Mouse (Mus musculus) layer of hippocampus, adult 9-10 months (tissue): ENCODE results near the gene Gm17349.
"Not testable (repeated sequence)": the region's sequence is repeated elsewhere in the genome, so short reads cannot be mapped to it uniquely, and the experiment has no call there.

ENCODE experiments used
- DNase-seq: peaks from one replicate; pipeline ENCODE4 v3.0.0; 2022; ENCODE audit warnings: low spot score

Gene Gm17349

GRCm38 (mm10) chr15:99705440-99706048, at the start of gene Gm17349:
Gene Gm17349, minus strand, starts transcription at chr15:99705490.
- DNase-seq, result no peak

DNA sequence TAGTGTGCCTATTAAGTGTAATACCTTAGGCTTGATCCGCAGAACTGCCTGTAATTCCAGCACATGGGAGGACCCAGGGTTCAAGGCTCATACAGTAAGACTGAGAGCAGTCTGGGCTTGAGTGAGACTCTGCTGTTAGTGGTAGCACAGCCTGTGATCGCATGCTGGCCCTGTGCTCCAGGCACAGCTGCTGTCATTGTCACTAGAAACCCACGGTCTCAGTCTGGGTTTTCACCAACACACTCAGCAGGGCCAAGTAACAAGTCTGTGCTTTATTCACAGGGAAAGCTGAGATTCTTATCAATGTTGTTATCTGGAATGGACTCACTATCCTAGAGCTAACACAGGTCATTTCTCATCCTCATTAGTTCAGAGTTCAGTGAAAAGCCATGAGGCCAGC, 48.9 kb upstream of the Gm17349 start:
- DNase-seq, result no peak

DNA sequence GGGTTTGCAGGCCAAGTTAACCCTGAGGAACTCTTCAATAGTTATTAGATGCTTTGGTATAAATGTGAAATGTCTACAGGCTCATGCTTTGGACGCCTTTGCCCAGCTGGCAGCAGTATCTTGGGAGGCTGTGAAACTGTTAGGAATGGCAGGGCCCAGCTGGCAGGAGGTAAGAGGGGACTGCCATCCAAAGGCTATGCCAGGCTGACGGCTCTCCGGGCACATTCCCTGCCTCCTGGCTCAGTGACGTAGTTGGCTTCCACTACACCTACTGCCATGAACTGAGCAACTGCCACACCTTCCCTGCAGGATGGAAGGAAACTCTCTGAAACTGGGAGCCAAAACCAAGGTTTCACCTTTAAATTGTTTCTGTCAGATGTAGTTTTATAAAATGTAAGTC, 34.9 kb upstream of the Gm17349 start:
- DNase-seq, result no peak

DNA sequence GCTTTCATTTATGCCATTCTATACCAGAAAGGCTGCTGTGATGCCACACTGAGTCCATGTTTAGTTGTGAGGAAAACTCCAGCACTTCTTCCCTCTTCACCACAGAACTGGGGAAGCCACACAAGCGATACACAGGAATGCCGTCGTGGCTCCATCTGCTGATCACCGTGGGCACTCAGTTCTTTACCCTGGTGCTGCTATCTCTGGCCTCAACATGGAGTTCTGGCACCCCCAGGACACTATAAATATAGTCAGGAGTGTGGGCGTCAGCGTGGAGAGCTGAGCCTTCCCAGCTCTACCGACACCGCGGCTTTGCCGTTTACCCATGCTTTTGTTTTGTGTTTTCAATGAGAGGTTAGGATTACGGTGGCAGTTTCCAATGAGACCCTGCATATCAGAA, 31.4 kb upstream of the Gm17349 start:
- DNase-seq, result no peak

- DNase-seq, result peak; percentile 100
These were observed 30.3 kb upstream of the Gm17349 start for GRCm38 (mm10) chr15:99735631-99736030.

- DNase-seq, result no peak
These were observed 27.9 kb upstream of the Gm17349 start for GRCm38 (mm10) chr15:99733186-99733585.

DNA sequence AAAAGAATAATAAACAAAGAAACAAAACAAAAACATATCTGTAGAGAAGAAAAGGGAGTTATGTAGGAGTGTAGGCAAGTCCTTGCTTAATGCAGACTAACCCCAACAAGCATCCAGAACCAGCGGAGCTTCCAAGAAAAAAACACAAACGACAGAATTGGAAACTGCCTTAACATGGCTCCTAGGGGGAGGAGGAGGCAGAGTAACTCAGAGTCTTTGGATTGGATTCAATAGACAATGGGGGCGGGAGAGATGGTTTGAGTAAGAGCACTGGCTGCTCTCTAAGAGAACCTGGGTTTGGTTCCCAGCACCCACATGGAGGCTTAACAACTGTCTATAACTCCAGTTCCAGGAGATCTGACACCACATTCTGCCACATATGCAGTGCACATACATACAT, 26.4 kb upstream of the Gm17349 start:
- DNase-seq, result no peak

- no peak for DNase-seq
These were observed 25.9 kb upstream of the Gm17349 start for GRCm38 (mm10) chr15:99731167-99731566.

- no peak for DNase-seq
These were observed 23.9 kb upstream of the Gm17349 start for GRCm38 (mm10) chr15:99729056-99729783.

- DNase-seq, result no peak
These were observed 22.9 kb upstream of the Gm17349 start for GRCm38 (mm10) chr15:99728211-99728610.

DNA sequence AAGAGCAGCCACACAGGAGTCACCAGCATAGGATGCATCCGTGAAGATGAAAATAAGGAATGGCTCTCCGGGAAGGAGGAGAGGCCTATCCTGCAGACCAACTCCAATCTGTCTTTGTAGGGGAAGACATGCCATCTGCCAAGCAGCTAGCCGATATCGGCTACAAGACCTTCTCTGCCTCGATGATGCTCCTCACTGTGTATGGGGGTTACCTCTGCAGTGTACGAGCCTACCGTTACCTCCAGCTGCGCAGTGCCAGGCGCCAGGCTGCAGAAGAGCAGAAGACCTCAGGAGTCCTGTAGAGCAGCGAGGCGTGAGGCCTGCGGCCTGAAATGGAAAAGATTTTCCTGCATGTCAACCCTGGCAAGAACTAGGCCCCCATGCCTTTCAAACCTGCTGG, 22.2 kb upstream of the Gm17349 start:
- no peak for DNase-seq

DNA sequence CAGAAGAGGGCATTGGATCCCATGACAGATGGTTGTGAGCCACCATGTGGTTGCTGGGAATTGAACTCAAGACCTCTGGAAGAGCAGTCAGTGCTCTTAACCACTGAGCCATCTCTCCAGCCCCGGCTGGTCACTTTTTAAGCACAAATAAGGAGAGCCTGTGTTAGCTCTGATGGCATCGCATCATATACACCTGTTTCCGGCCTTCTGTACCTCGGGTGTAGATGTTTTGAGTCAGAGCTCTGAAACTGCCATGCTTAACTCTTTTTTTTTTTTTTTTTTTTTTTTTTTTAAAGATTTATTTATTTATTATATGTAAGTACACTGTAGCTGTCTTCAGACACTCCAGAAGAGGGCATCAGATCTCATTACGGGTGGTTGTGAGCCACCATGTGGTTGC, 21.7 kb upstream of the Gm17349 start:
- not testable (repeated sequence) for DNase-seq

DNA sequence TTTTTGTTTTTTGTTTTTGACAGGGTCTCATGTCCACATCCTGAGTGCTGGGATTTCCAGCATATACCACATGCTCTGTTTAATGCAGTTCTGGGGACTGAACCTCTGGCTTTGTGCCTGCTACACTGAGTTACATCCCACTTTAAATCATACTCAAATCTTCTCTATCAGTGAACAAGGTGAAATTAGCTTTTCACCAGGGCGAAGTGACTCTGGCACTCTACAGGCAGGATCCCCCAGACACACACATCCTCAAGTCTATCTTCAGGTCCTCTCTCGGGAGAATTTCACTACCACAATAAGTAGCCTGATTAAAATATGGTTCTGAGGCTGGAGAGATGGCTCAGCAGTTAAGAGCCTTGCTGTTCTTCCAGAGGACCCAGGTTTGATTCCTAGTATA, 21.3 kb upstream of the Gm17349 start:
- DNase-seq, result no peak

- peak; percentile 98 for DNase-seq
These were observed 20.3 kb upstream of the Gm17349 start, which contains the start of gene Cox14 for GRCm38 (mm10) chr15:99725341-99726155. Gene Cox14, plus strand, starts transcription at chr15:99725618.

DNA sequence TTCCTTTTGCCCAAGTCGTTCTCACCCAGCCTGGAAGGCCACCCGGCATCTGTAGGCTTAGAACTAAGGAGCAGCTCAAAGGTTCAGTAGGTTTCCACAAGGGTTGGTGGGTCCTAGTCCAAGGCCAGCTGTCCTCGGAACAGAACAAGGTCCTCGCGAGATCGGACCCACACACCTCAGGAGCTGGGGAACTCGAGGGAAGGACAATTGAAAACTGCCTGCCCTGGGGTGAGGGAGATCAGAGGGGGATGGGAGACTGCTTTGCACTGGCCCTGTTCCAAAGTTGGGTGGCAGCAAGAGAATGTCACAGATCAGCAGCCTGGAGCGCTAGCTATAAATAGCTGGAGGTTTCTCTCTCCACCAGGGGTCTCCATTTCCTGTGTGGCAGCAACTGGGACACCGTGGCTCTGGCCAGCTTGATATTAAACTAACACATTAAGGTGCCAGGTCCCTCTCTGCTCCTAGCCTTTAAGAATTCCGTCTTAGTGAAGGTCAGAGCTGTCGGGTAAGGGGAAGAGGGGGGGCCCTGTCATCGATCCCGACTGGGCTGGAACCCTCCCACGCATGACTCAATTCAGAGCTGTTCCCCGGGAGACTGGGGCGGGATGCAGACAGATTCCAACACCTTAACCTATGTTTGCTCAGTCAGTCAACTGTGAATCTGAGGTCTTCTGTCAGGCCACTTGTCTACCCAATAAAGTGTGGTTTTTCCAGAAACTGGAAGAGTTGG, 19.2 kb upstream of the Gm17349 start:
- DNase-seq, result no peak

- no peak for DNase-seq
These were observed 18.4 kb upstream of the Gm17349 start for GRCm38 (mm10) chr15:99723515-99724291.

DNA sequence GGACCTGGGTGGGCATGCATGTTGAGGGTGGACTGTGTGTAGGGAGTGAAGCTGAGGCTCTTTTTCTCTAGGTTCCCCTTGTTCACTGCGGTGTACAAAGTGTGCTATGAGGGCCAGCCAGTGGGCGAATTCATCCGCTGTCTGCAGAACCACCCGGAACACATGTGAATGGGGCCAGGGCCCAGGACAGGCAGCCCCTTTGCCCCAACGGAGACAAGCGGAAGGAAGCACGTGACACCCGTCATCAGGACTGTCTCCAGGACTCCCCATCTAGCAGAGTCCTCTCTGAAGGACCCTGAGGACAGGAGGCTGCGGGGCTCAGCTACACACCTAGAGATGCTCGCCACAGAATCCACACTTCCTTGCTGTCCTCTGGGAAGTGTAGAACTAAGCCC, 17.8 kb upstream of the Gm17349 start:
- no peak for DNase-seq

DNA sequence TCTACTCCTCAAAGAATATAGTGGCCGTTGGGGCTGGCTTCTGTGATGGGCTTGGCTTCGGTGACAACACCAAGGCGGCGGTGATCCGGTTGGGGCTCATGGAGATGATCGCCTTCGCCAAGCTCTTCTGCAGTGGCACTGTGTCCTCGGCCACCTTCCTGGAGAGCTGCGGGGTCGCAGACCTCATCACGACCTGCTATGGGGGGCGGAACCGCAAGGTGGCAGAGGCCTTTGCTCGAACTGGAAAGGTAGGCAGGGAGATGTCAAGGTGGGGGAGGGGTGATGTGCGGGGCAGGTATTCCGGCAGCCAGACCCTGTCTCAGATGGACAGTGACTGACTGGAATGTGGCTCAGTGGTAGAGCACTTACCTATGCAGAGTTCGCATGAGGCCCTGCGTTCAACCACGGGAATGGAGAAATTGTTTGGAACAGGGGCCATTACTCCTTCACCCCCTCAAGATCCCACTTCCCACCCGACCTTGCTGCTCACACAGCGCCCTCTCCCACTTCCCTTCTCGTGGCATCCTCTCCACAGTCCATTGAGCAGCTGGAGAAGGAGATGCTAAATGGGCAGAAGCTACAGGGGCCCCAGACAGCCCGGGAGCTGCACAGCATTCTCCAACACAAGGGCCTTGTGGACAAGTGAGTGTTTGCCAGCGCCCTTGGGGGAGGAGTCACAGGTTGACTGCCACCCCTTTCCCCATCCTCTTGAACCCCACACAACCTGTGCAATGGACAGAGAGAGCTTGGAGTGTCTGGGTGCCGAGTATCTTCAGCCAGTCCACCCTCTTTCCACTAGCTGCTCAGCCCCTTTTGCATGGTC, 16.8 kb upstream of the Gm17349 start:
- DNase-seq, result no peak

DNA sequence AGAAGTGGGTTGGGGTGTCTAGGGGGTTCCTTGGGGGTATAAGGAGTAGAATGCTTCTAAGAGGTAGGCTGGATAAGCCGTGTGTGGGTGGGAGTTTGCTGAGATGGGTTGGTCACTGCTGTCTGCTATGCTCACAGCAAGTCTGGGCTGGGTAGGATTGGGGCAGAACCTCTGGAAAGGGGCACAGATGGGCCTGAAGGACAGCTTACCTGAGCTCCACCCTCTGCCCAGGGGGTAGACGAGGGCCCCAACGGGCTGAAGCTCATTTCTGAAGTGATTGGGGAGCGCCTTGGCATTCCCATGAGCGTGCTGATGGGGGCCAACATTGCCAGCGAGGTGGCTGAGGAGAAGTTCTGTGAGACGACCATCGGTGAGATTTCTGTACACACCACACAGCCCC, 14.6 kb upstream of the Gm17349 start:
- DNase-seq, result no peak

DNA sequence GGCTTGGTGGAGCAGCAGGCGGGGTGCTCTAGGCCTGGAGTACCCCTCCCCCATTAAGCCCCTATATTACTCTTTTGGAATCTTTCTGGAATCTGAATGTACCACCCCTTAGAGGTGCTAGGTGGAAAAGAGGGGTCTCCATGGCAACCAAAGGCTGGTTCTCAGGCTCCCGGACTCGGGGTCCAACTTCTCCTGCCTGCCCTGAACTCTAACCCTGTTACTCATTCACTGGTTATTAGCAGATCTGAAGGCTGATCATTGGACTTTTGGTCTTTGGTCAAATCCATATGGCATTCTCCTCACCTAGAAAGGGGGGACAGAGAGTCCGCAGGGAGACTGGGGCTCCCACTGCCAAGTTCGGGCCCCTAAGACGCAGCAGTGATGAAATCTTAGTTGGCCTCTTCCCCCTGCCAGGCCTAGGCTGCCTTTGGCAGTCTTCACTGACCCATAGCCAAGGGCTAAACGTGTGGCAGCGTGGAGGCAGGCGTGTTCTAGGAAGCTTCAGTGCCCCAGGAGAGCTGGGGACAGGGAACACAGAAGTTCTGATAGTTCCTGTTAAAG, 13.3 kb upstream of the Gm17349 start:
- no peak for DNase-seq
